Mouse (Mus musculus) gastrocnemius, postnatal 25 days (tissue): ENCODE data around the gene Hivep2. TPM values are rescaled to one million over a fixed set of nuclear protein-coding genes. Genes with fewer than 3 reads are reported as not detected.

ENCODE experiments used
- DNase-seq: peaks from one replicate; pipeline ENCODE4 v3.0.0; 2022
- total RNA-seq, 2 experiments: library from RNA; stranded (reverse); gene quantifications; 1 replicate in 1 of 2; 2 replicates in 1 of 2; pipeline ENCODE4 v1.2.3; 2021

Hivep2 gene
- total RNA-seq, 2 experiments from 2014 or later: 32.0 to 41.5 TPM

GRCm38 (mm10) chr10:14082275-14082674 lies 116.4 kb downstream of the Hivep2 start:
- no peak for DNase-seq

- DNase-seq: no peak
Observed at GRCm38 (mm10) chr10:14085241-14085659, 119.4 kb downstream of the Hivep2 start.

GRCm38 (mm10) chr10:14085882-14086515 lies 120.1 kb downstream of the Hivep2 start:
- DNase-seq: no peak

GRCm38 (mm10) chr10:14087316-14087715 lies 121.4 kb downstream of the Hivep2 start:
- DNase-seq: no peak

- DNase-seq: no peak
Observed at GRCm38 (mm10) chr10:14089488-14089887, 123.6 kb downstream of the Hivep2 start.

GRCm38 (mm10) chr10:14094033-14094432 lies 128.2 kb downstream of the Hivep2 start:
- DNase-seq: no peak

- no peak for DNase-seq
Observed at GRCm38 (mm10) chr10:14096045-14096444, 130.2 kb downstream of the Hivep2 start.

GRCm38 (mm10) chr10:14099182-14099581 lies 133.3 kb downstream of the Hivep2 start:
- peak; percentile 54 for DNase-seq

- peak; percentile 58 for DNase-seq
Observed at GRCm38 (mm10) chr10:14100041-14100440, 134.2 kb downstream of the Hivep2 start.

- DNase-seq: no peak
Observed at GRCm38 (mm10) chr10:14100847-14101246, 135.0 kb downstream of the Hivep2 start.

- DNase-seq: no peak
Observed at GRCm38 (mm10) chr10:14101966-14102365, 136.1 kb downstream of the Hivep2 start.

GRCm38 (mm10) chr10:14107980-14108671 lies 142.3 kb downstream of the Hivep2 start:
- no peak for DNase-seq

GRCm38 (mm10) chr10:14115846-14116245 lies 150.0 kb downstream of the Hivep2 start:
- no peak for DNase-seq

- DNase-seq: no peak
Observed at GRCm38 (mm10) chr10:14116978-14117377, 151.1 kb downstream of the Hivep2 start.

GRCm38 (mm10) chr10:14119201-14119600 lies 153.3 kb downstream of the Hivep2 start:
- no peak for DNase-seq

GRCm38 (mm10) chr10:14120512-14120911 lies 154.6 kb downstream of the Hivep2 start:
- no peak for DNase-seq

GRCm38 (mm10) chr10:14127826-14128225 lies 162.0 kb downstream of the Hivep2 start:
- DNase-seq: no peak

- no peak for DNase-seq
Observed at GRCm38 (mm10) chr10:14130270-14130669, 164.4 kb downstream of the Hivep2 start.

- DNase-seq: no peak
Observed at GRCm38 (mm10) chr10:14131307-14131706, 165.4 kb downstream of the Hivep2 start.

GRCm38 (mm10) chr10:14132061-14132460 lies 166.2 kb downstream of the Hivep2 start:
- no peak for DNase-seq

- no peak for DNase-seq
Observed at GRCm38 (mm10) chr10:14132937-14133336, 167.1 kb downstream of the Hivep2 start.

GRCm38 (mm10) chr10:14138663-14139062 lies 172.8 kb downstream of the Hivep2 start:
- no peak for DNase-seq

GRCm38 (mm10) chr10:14144840-14145239 lies 179.0 kb downstream of the Hivep2 start:
- no peak for DNase-seq

GRCm38 (mm10) chr10:14164829-14165228 lies 199.0 kb downstream of the Hivep2 start:
- DNase-seq: no peak
